Mouse (Mus musculus) CH12F3 (cell line): ENCODE measurements around the gene St6galnac3.
"Not testable (repeated sequence)": the region's sequence is repeated elsewhere in the genome, so short reads cannot be mapped to it uniquely, and the experiment has no call there.

Experiments
- in situ Hi-C: fragments of 300-500 bp; cut with MboI; formaldehyde crosslinking; loops from 2 replicates; pipeline ENCODE4 v1.14.3; 2020; ENCODE audit warnings: low sequenced_read_pairs

St6galnac3 gene

GRCm38 (mm10) chr3:153724701-153725668, at the start of gene St6galnac3:
TSS of gene St6galnac3 (minus strand) at chr3:153725174.
- in situ Hi-C loops, result no loop called here

- in situ Hi-C loops, result no loop called here
These were observed 49.6 kb upstream of the St6galnac3 start for GRCm38 (mm10) chr3:153774568-153774967.

GRCm38 (mm10) chr3:153771479-153771878, 46.5 kb upstream of the St6galnac3 start:
- in situ Hi-C loops, result no loop called here

- in situ Hi-C loops, result no loop called here
These were observed 45.6 kb upstream of the St6galnac3 start for GRCm38 (mm10) chr3:153770573-153770972.

- in situ Hi-C loops, result no loop called here
These were observed 44.2 kb upstream of the St6galnac3 start for GRCm38 (mm10) chr3:153769220-153769619.

GRCm38 (mm10) chr3:153765171-153765570, 40.2 kb upstream of the St6galnac3 start:
- in situ Hi-C loops, result no loop called here

- in situ Hi-C loops, result no loop called here
These were observed 39.8 kb upstream of the St6galnac3 start for GRCm38 (mm10) chr3:153764760-153765159.

GRCm38 (mm10) chr3:153761171-153761570, 36.2 kb upstream of the St6galnac3 start:
- in situ Hi-C loops, result no loop called here

- in situ Hi-C loops, result no loop called here
These were observed 34.3 kb upstream of the St6galnac3 start for GRCm38 (mm10) chr3:153759269-153759668.

GRCm38 (mm10) chr3:153756500-153756996, 31.6 kb upstream of the St6galnac3 start:
- in situ Hi-C loops, result no loop called here

GRCm38 (mm10) chr3:153755785-153756326, 30.9 kb upstream of the St6galnac3 start:
- in situ Hi-C loops, result not testable (repeated sequence)

GRCm38 (mm10) chr3:153751435-153751834, 26.5 kb upstream of the St6galnac3 start:
- in situ Hi-C loops, result no loop called here

- in situ Hi-C loops, result no loop called here
These were observed 24.4 kb upstream of the St6galnac3 start for GRCm38 (mm10) chr3:153749359-153749758.

GRCm38 (mm10) chr3:153748293-153748692, 23.3 kb upstream of the St6galnac3 start:
- in situ Hi-C loops, result no loop called here

GRCm38 (mm10) chr3:153745099-153745498, 20.1 kb upstream of the St6galnac3 start:
- in situ Hi-C loops, result no loop called here

GRCm38 (mm10) chr3:153744447-153744846, 19.5 kb upstream of the St6galnac3 start:
- in situ Hi-C loops, result no loop called here

GRCm38 (mm10) chr3:153741800-153742199, 16.8 kb upstream of the St6galnac3 start:
- in situ Hi-C loops, result no loop called here

- in situ Hi-C loops, result no loop called here
These were observed 14.4 kb upstream of the St6galnac3 start for GRCm38 (mm10) chr3:153739351-153739750.

- in situ Hi-C loops, result no loop called here
These were observed 13.4 kb upstream of the St6galnac3 start for GRCm38 (mm10) chr3:153738421-153738820.

- in situ Hi-C loops, result no loop called here
These were observed 11.8 kb upstream of the St6galnac3 start for GRCm38 (mm10) chr3:153736756-153737280.

- in situ Hi-C loops, result no loop called here
These were observed 11.0 kb upstream of the St6galnac3 start for GRCm38 (mm10) chr3:153735796-153736549.
